Mouse (Mus musculus): ENCODE measurements around the gene Polr2c.

GRCm38 (mm10) chr8:94862487-94863220 is 5.4 kb downstream of the Polr2c start:
- TF ChIP-seq CTCF (IDR thresholded peaks at IDR 0.05; ENCODE audit: low read depth, low read length) (no peak), POLR2A (IDR thresholded peaks at IDR 0.05; ENCODE audit: insufficient read depth, low read length) (no peak)
